Mouse (Mus musculus) lung, postnatal 0 days (tissue): ENCODE measurements around the gene St3gal3.

Experiments used
- CTCF ChIP-seq: IDR thresholded peaks from 2 replicates; pipeline ENCODE4 v1.5.1; 2016; ENCODE audit warnings: antibody characterized with exemption, mild to moderate bottlenecking
- EP300 ChIP-seq: IDR thresholded peaks from 2 replicates; pipeline ENCODE4 v1.6.1; 2016; ENCODE audit warnings: antibody characterized with exemption, mild to moderate bottlenecking, control low read depth

DNA sequence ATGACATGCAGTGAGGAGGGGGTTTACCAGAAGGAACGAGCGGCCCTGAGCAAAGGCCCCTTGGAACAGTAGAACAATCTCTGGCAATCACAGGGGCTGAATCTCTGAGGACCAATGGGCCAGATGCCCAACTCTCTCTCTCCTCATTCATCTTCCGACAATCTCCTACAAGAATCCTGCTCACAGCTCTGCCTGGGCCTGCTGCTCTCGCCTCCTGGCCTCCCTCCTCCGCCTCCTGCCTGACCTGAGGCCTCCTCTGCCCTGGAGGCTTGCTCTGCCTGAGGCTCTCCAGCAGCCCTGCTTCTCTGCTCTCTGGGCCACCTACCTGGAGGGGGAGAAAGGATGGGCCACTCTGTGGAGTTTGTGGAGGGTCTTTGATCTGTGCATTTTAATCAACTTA lies 97.3 kb downstream of the St3gal3 start:
- TF ChIP-seq CTCF (no peak), EP300 (no peak)
